ENCODE assay signal across 11 mouse cellular contexts in the genomic region with DNA sequence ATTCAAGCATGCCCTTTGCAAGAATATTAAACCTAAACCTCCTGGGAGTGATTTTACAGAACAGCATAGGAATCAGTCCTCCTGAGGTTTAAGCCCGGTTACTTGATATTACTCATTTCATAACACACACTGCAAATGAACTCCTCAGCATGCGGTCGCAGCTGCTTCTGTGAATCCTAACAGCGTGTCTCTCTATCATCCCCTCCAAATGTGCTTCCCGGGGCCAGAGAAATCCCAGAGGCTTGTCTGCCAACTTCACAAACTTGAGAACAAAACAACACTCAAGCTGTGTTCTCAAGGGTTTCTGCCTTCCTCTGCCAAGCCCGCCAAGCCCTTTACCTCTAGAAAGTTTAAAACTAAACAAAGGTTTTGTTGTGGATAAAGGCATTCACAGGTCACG.
DNase-seq lines count a peak whose midpoint lies in the region; ATAC-seq and TF ChIP-seq lines count a peak whose summit lies in the region.
"Had no signal": no experiment of that assay in that cellular context is flagged by ENCODE, and none has a peak within 500 bp of the region (broad histone marks: within the 10 kb centered on the region; RNA-seq: fewer than 3 reads in every experiment).

No protein-coding gene starts in this region.

- no peaks in the 10 kb centered on the region for H3K4me1 ChIP-seq in hindbrain, embryonic 11.5 days (replicated peaks; ENCODE audit: control insufficient read depth, insufficient read depth, low read length)
- peaks cover 16% of the 10 kb centered on the region; the same call in 1 of the 2 replicates for H3K4me1 ChIP-seq in hindbrain, embryonic 14.5 days (replicated peaks; ENCODE audit: control insufficient read depth, insufficient read depth, low read length)
- peaks cover 19 to 39% of the 10 kb centered on the region in 2 experiments; a peak in 3 of 4 replicates for H3K4me1 ChIP-seq in CH12.LX (ENCODE audit: control insufficient read depth in 1 of 2, insufficient read depth in 2 of 2)
- peaks cover 12% of the 10 kb centered on the region for H3K4me1 ChIP-seq in neural tube, embryonic 15.5 days
- H3K4me1 ChIP-seq: stomach, embryonic 15.5 days had no signal

- in situ Hi-C loops in CH12.LX (cut with MboI; ENCODE audit: low pct_ligation_motif_present, low pct_unique_long_range_greater_than_20kb, low sequenced_read_pairs): loop anchor here (25.0 kb wide), 1 partner anchor 539 kb away; no protein-coding TSS in a partner anchor

- H3K36me3 ChIP-seq in hindbrain, embryonic 11.5 days (ENCODE audit: control insufficient read depth, insufficient read depth, low read length): no peaks in the 10 kb centered on the region
- no peaks in the 10 kb centered on the region for H3K36me3 ChIP-seq in hindbrain, embryonic 14.5 days (replicated peaks; ENCODE audit: control insufficient read depth, insufficient read depth)
- H3K36me3 ChIP-seq in CH12.LX (replicated peaks in 1 of 2; ENCODE audit: control insufficient read depth in 1 of 2, insufficient read depth in 1 of 2, low read length in 1 of 2): no peaks in the 10 kb centered on the region
- no peaks in the 10 kb centered on the region for H3K36me3 ChIP-seq in neural tube, embryonic 15.5 days
- H3K36me3 ChIP-seq: heart, embryonic 13.5 days; stomach, embryonic 15.5 days had no signal

- DNase-seq in hindbrain, embryonic 11.5 days (ENCODE audit: low spot score): peak; percentile 7
- DNase-seq in hindbrain, embryonic 14.5 days (ENCODE audit: low spot score): no peak
- DNase-seq in CH12.LX (ENCODE audit: extremely low read depth): peak; percentile 65
- DNase-seq in embryo, embryonic 11 days: peak; percentile 14
- DNase-seq in lung, adult 18-20 months: peak; percentile 32 to 54
- no peak for DNase-seq in thymus, postnatal 0 days (ENCODE audit: low spot score)
- no peak for DNase-seq in frontal cortex, postnatal 25 days (ENCODE audit: low spot score in 2 of 2)

- 28% methylated on average over 7 of the region's 7 CpGs for WGBS in hindbrain, embryonic 11.5 days
- 16% methylated on average over 7 of the region's 7 CpGs for WGBS in hindbrain, embryonic 14.5 days
- 19% methylated on average over 7 of the region's 7 CpGs for WGBS in neural tube, embryonic 15.5 days

- H3K27ac ChIP-seq in hindbrain, embryonic 11.5 days (ENCODE audit: low read depth, low read length): no peak overlapping the region
- no peak overlapping the region for H3K27ac ChIP-seq in hindbrain, embryonic 14.5 days
- H3K27ac ChIP-seq in CH12.LX (ENCODE audit: insufficient read depth, low read depth): peak overlapping the region; percentile 44; the same call in 1 of the 2 replicates
- no peak overlapping the region for H3K27ac ChIP-seq in neural tube, embryonic 15.5 days (replicated peaks)
- H3K27ac ChIP-seq: heart, embryonic 13.5 days; stomach, embryonic 15.5 days had no signal

- TF ChIP-seq POLR2A in CH12.LX (IDR thresholded peaks at IDR 0.05; ENCODE audit: low read depth, low read length): no peak; the same call in 1 of the 2 replicates

- TF ChIP-seq RAD21 in CH12.LX (IDR thresholded peaks at IDR 0.05; ENCODE audit: low read depth, low read length): no peak

- H3K79me2 ChIP-seq in CH12.LX (replicated peaks; ENCODE audit: control insufficient read depth, extremely low read depth, insufficient read depth, poor library complexity, severe bottlenecking): no peaks in the 10 kb centered on the region

- TF ChIP-seq EP300 in CH12.LX (IDR thresholded peaks at IDR 0.05; ENCODE audit: low read length): peak; percentile 78

- no peaks in the 10 kb centered on the region for H3K9me3 ChIP-seq in hindbrain, embryonic 11.5 days (ENCODE audit: control insufficient read depth, low read length)
- H3K9me3 ChIP-seq in hindbrain, embryonic 14.5 days (ENCODE audit: control insufficient read depth, low read length): no peaks in the 10 kb centered on the region
- peaks cover 2% of the 10 kb centered on the region for H3K9me3 ChIP-seq in CH12.LX (replicated peaks; ENCODE audit: low read length)
- no peaks in the 10 kb centered on the region for H3K9me3 ChIP-seq in neural tube, embryonic 15.5 days (replicated peaks)
- H3K9me3 ChIP-seq: heart, embryonic 13.5 days; stomach, embryonic 15.5 days had no signal

- TF ChIP-seq CTCF in CH12.LX (conservative IDR thresholded peaks at IDR 0.05 in 1 of 2, IDR thresholded peaks at IDR 0.05 in 1 of 2; ENCODE audit: low read depth in 2 of 2, low read length in 2 of 2): no peak

- H3K9ac ChIP-seq in hindbrain, embryonic 11.5 days (ENCODE audit: low read depth, low read length): no peak overlapping the region
- no peak overlapping the region for H3K9ac ChIP-seq in hindbrain, embryonic 14.5 days
- no peak overlapping the region for H3K9ac ChIP-seq in CH12.LX (ENCODE audit: insufficient read depth, low read depth)
- H3K9ac ChIP-seq in neural tube, embryonic 15.5 days (replicated peaks): no peak overlapping the region
- H3K9ac ChIP-seq: heart, embryonic 13.5 days; stomach, embryonic 15.5 days had no signal

- no peak overlapping the region for H3K4me2 ChIP-seq in hindbrain, embryonic 11.5 days (replicated peaks; ENCODE audit: low read depth, low read length)
- H3K4me2 ChIP-seq in hindbrain, embryonic 14.5 days (replicated peaks): no peak overlapping the region
- H3K4me2 ChIP-seq in CH12.LX (ENCODE audit: insufficient read depth, low read depth, poor library complexity, severe bottlenecking): 0 out of 2 replicates have a peak overlapping the region, but pooled peaks have one; percentile 3
- H3K4me2 ChIP-seq in neural tube, embryonic 15.5 days: no peak overlapping the region
- H3K4me2 ChIP-seq: heart, embryonic 13.5 days; stomach, embryonic 15.5 days had no signal

- ATAC-seq in hindbrain, embryonic 11.5 days (ENCODE audit: low FRiP score): no peak
- ATAC-seq in hindbrain, embryonic 14.5 days (ENCODE audit: low FRiP score): no peak
- ATAC-seq in neural tube, embryonic 15.5 days (ENCODE audit: low FRiP score): no peak

- H3K27me3 ChIP-seq in hindbrain, embryonic 11.5 days (ENCODE audit: control insufficient read depth, insufficient read depth, low read length): no peaks in the 10 kb centered on the region
- no peaks in the 10 kb centered on the region for H3K27me3 ChIP-seq in hindbrain, embryonic 14.5 days (ENCODE audit: control insufficient read depth, insufficient read depth, low read length)
- H3K27me3 ChIP-seq in CH12.LX (replicated peaks): no peaks in the 10 kb centered on the region
- no peaks in the 10 kb centered on the region for H3K27me3 ChIP-seq in neural tube, embryonic 15.5 days (replicated peaks)
- H3K27me3 ChIP-seq: heart, embryonic 13.5 days; stomach, embryonic 15.5 days had no signal

- H3K4me3 ChIP-seq in hindbrain, embryonic 11.5 days (ENCODE audit: low read depth, low read length): no peak overlapping the region
- no peak overlapping the region for H3K4me3 ChIP-seq in hindbrain, embryonic 14.5 days (replicated peaks; ENCODE audit: low read length)
- no peak overlapping the region for H3K4me3 ChIP-seq in CH12.LX (replicated peaks in 1 of 3; ENCODE audit: low read depth in 2 of 3, low read length in 2 of 3, poor library complexity in 1 of 3)
- H3K4me3 ChIP-seq in neural tube, embryonic 15.5 days (replicated peaks): no peak overlapping the region
- H3K4me3 ChIP-seq: erythroblast, embryonic 14.5 days; heart, embryonic 13.5 days; stomach, embryonic 15.5 days had no signal

- dilution Hi-C loops in CH12.LX (cut with MboI; ENCODE audit: extremely low pct_ligation_motif_present, extremely low pct_unique_long_range_greater_than_20kb, low sequenced_read_pairs): no loop called here

TF ChIP-seq in CH12.LX, 34 proteins besides CTCF, POLR2A, EP300 and RAD21:
- TF ChIP-seq JUND (conservative IDR thresholded peaks at IDR 0.05; ENCODE audit: low read depth, low read length) (peak; percentile 72), RCOR1 (conservative IDR thresholded peaks at IDR 0.05; ENCODE audit: low read depth, low read length) (no peak; the same call in 1 of the 2 replicates), ELF1 (IDR thresholded peaks at IDR 0.05; ENCODE audit: low read depth, low read length) (no peak), POLR2AphosphoS2 (IDR thresholded peaks at IDR 0.05; ENCODE audit: low read depth, low read length) (no peak), ZKSCAN1 (IDR thresholded peaks at IDR 0.05; ENCODE audit: borderline replicate concordance, low read depth, low read length) (no peak), MEF2A (IDR thresholded peaks at IDR 0.05; ENCODE audit: borderline replicate concordance, low read depth, low read length) (no peak), IRF4 (IDR thresholded peaks at IDR 0.05; ENCODE audit: low read depth, low read length) (peak; percentile 82; the same call in 1 of the 2 replicates), BHLHE40 (IDR thresholded peaks at IDR 0.05; ENCODE audit: low read depth, low read length) (no peak; the same call in 1 of the 2 replicates), UBTF (IDR thresholded peaks at IDR 0.05; ENCODE audit: low read depth, low read length) (no peak), MXI1 (IDR thresholded peaks at IDR 0.05; ENCODE audit: low read depth, low read length) (no peak), NRF1 (IDR thresholded peaks at IDR 0.05; ENCODE audit: low read depth, low read length) (no peak), MAX (IDR thresholded peaks at IDR 0.05; ENCODE audit: low read length) (peak; percentile 61; the same call in 1 of the 2 replicates), NELFE (IDR thresholded peaks at IDR 0.05; ENCODE audit: low read depth, low read length) (no peak), TBP (conservative IDR thresholded peaks at IDR 0.05; ENCODE audit: low read depth, low read length) (no peak), MAFK (IDR thresholded peaks at IDR 0.05; ENCODE audit: insufficient replicate concordance, low read length) (no peak), ZNF384 (IDR thresholded peaks at IDR 0.05; ENCODE audit: low read depth, low read length) (no peak), USF1 (IDR thresholded peaks at IDR 0.05; ENCODE audit: low read depth, low read length) (no peak), TCF12 (IDR thresholded peaks at IDR 0.05; ENCODE audit: low read depth, low read length) (peak; percentile 60), KAT2A (IDR thresholded peaks at IDR 0.05; ENCODE audit: insufficient replicate concordance, low read length) (no peak), E2F4 (IDR thresholded peaks at IDR 0.05; ENCODE audit: insufficient replicate concordance, low read depth, low read length) (no peak), SMC3 (IDR thresholded peaks at IDR 0.05; ENCODE audit: low read depth, low read length) (no peak), JUN (IDR thresholded peaks at IDR 0.05; ENCODE audit: insufficient read depth, low read depth, low read length) (peak; percentile 51), MYC (IDR thresholded peaks at IDR 0.05; ENCODE audit: low read depth, low read length) (peak; percentile 86), GABPA (IDR thresholded peaks at IDR 0.05; ENCODE audit: insufficient replicate concordance, low read depth, low read length) (no peak), USF2 (conservative IDR thresholded peaks at IDR 0.05; ENCODE audit: low read depth, low read length) (no peak)

Comparison
In these comparisons a context has a peak if more than half of its experiments do, and no peak if none do; other contexts are left out.
1. DNase-seq: peak in hindbrain, embryonic 11.5 days (single experiment), CH12.LX (single experiment), embryo, embryonic 11 days (single experiment) and lung, adult 18-20 months (2 of 2); none in hindbrain, embryonic 14.5 days (single experiment), thymus, postnatal 0 days (single experiment) and frontal cortex, postnatal 25 days (0 of 2).